Mouse (Mus musculus): ENCODE data around the gene Cenpj.

DNA sequence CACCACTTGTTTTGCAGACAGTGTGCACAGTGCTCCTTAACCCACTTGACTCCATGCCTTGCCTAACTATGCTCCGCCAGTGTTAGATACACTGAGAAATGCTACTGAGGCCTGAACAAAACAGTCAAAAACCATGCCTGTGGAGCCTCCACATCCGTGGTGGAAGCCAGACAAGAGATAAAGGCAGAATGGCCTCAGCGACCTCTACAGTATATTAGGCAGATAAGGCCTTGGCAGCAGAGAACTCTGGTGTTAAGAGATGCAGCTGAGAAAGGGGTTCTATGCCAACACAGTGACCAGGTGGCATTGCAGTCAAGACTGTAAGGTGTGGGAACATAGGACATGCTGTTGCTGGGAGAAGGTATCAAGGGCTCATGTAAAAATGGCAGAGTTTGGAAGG, 68.5 kb downstream of the Cenpj start:
- TF ChIP-seq CTCF (IDR thresholded peaks at IDR 0.05; ENCODE audit: extremely low read depth, insufficient read depth, insufficient read length, insufficient replicate concordance) (no peak), POLR2A (IDR thresholded peaks at IDR 0.05; ENCODE audit: low read depth, low read length) (no peak)

Data from spleen, adult 2 months (tissue).